Mouse (Mus musculus) limb, embryonic 14.5 days (tissue): ENCODE data around the gene Proser2. TPM values are rescaled to one million over a fixed set of nuclear protein-coding genes. Genes with fewer than 3 reads are reported as not detected.

Experiments used
- ATAC-seq: fragments of 200-750 bp; cut with Nextera tagmentation; 2 replicates; pipeline ENCODE4 v1.8.0; 2017; ENCODE audit warnings: low read depth, moderate number of reproducible peaks, moderate TSS enrichment; ENCODE audit not compliant: low FRiP score
- DNase-seq: peaks from one replicate; pipeline ENCODE4 v3.0.0-alpha.2; 2015; ENCODE audit warnings: low spot score
- H3K27ac ChIP-seq: fragments of 300-500 bp; sonication (generic); replicated peaks from 2 replicates; pipeline ENCODE4 v1.5.1; 2014; ENCODE audit warnings: low read depth, mild to moderate bottlenecking, low read length, moderate library complexity, mixed read lengths
- H3K27me3 ChIP-seq: fragments of 300-500 bp; sonication (generic); 2 replicates; pipeline ENCODE4 v1.6.1; 2014; ENCODE audit warnings: low read length, mixed read lengths; ENCODE audit not compliant: control insufficient read depth, insufficient read depth
- H3K36me3 ChIP-seq: fragments of 300-500 bp; sonication (generic); 2 replicates; pipeline ENCODE4 v1.6.1; 2014; ENCODE audit warnings: mild to moderate bottlenecking, low read length, moderate library complexity, mixed read lengths; ENCODE audit not compliant: control insufficient read depth, insufficient read depth
- H3K4me1 ChIP-seq: fragments of 300-500 bp; sonication (generic); 2 replicates; pipeline ENCODE4 v1.6.1; 2014; ENCODE audit warnings: antibody characterized with exemption, low read length, mixed read lengths; ENCODE audit not compliant: control insufficient read depth, insufficient read depth
- H3K4me2 ChIP-seq: fragments of 300-500 bp; sonication (generic); replicated peaks from 2 replicates; pipeline ENCODE4 v1.6.1; 2014; ENCODE audit warnings: low read depth, mild to moderate bottlenecking, low read length, moderate library complexity; ENCODE audit not compliant: severe bottlenecking
- H3K4me3 ChIP-seq: fragments of 300-500 bp; sonication (generic); replicated peaks from 2 replicates; pipeline ENCODE4 v1.5.1; 2014; ENCODE audit warnings: low read length
- H3K9ac ChIP-seq: fragments of 300-500 bp; sonication (generic); 2 replicates; pipeline ENCODE4 v1.6.1; 2014; ENCODE audit warnings: mild to moderate bottlenecking, low read depth, low read length, moderate library complexity; ENCODE audit not compliant: severe bottlenecking
- H3K9me3 ChIP-seq: fragments of 300-500 bp; sonication (generic); 2 replicates; pipeline ENCODE4 v1.6.1; 2016; ENCODE audit warnings: low read length; ENCODE audit not compliant: control insufficient read depth
- POLR2A ChIP-seq: fragments of 200-500 bp; IDR thresholded peaks from 2 replicates; pipeline ENCODE4 v1.8.0; 2012; ENCODE audit warnings: inconsistent platforms, mild to moderate bottlenecking, moderate library complexity, borderline replicate concordance; ENCODE audit not compliant: insufficient read depth, insufficient read length; ENCODE audit errors: extremely low read depth
- WGBS: fragments of 180-500 bp; shearing (Covaris S2); extraction: QIAGEN DNeasy Blood & Tissue Kit; methylation state at CpG from one replicate; pipeline ENCODE4 v1.1.7; 2014; 5-methylcytosine and 5-hydroxymethylcytosine counted together
- polyA plus RNA-seq, 2 experiments: library from polyadenylated mRNA; depleted of rRNA in 1 of 2; stranded (reverse) in 1 of 2; unstranded in 1 of 2; fragments of >200 nt; fragmentation: Nextera tagmentation in 1 of 2; extraction: Ambion mirVana in 1 of 2; gene quantifications; 2 replicates each; pipeline versions ENCODE4 v1.2.1 to v1.2.3; 2012 to 2014

The Proser2 gene
- polyA plus RNA-seq, 2 experiments = 7.6 to 10.5 TPM

DNA sequence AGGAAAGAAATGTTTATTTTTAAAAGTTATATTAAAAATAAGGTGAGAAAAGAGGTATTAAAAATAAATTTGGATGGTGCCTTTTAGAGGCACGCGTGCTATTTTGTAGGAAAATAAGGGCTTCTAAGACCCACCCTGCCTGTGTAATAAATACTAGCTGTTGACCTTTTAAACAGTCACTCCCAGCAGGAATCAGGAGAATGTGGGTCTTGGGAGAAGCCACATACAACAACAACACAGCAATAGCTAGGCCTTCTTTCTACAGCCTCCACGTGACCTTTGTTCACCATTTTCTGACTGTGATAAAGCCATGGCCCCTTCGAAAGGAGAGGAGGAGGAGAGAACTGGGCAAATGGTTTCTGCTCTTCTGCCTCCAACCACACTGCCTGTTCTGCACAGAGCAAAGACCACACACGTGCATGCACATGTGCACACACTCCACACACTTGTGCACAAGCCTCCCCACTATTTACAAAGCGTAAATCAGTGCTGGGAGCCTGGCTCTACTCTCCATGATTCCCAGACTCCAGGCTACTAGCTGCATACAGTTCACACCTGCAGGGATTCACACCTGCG is 57.2 kb downstream of the Proser2 start:
- H3K4me3 ChIP-seq = no peak overlapping the region
- no peak overlapping the region for H3K27ac ChIP-seq
- ATAC-seq (no peak), DNase-seq (no peak)
- H3K27me3 ChIP-seq = no peaks in the 10 kb centered on the region
- no peaks in the 10 kb centered on the region for H3K9me3 ChIP-seq
- no peak for TF ChIP-seq POLR2A
- WGBS = 62% methylated on average over 7 of the region's 7 CpGs
- H3K4me2 ChIP-seq = no peak overlapping the region
- H3K36me3 ChIP-seq = no peaks in the 10 kb centered on the region
- no peak overlapping the region for H3K9ac ChIP-seq
- H3K4me1 ChIP-seq = peaks cover 5% of the 10 kb centered on the region; the same call in 1 of the 2 replicates

DNA sequence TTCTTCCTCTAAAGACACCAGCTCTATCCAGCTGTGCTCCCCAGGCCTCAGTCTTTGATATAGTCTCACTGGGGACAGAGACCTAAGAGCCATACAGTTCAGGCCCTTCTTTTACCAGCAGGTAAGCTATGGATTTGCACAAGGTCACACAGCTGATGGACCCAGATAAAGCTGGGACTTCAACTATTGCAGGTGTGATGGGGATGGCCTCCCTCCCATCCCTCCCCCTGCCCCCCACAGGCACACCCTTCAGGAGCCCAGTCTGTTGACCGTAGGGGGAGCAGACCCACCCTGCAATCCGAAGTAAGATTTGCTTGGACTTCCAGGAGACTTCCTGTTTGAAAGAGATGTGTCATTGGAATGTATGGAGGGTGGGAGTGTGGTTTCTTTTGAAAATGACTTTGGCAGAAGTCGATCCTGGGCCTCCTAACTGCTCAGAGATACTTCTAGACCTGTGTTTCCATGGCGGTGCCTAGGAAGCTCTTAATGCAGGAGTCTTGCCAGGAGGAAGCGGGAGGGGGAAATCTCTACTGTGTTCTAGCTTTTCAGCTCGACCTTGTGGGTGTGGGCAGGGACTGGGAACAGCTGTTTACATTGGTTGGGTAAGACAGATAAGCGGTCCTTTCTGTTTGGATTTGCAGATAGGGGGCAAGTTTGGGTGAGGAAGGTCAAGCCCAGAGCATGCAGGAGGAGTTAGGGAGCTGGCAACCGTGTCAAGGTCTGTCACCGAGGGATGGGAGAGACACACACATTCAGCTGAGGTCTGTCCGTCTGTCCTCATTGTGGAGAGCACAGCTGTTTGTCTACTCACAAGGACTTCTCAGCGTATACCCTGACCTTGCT is 58.2 kb downstream of the Proser2 start:
- no peak for ATAC-seq
- 57% methylated on average over 11 of the region's 11 CpGs for WGBS
- no peak overlapping the region for H3K9ac ChIP-seq
- H3K4me1 ChIP-seq = peaks cover 5% of the 10 kb centered on the region; the same call in 1 of the 2 replicates
- no peaks in the 10 kb centered on the region for H3K36me3 ChIP-seq
- no peak overlapping the region for H3K4me3 ChIP-seq
- no peaks in the 10 kb centered on the region for H3K9me3 ChIP-seq
- no peak overlapping the region for H3K4me2 ChIP-seq
- no peak overlapping the region for H3K27ac ChIP-seq
- no peak for DNase-seq
- no peaks in the 10 kb centered on the region for H3K27me3 ChIP-seq
- no peak for TF ChIP-seq POLR2A

DNA sequence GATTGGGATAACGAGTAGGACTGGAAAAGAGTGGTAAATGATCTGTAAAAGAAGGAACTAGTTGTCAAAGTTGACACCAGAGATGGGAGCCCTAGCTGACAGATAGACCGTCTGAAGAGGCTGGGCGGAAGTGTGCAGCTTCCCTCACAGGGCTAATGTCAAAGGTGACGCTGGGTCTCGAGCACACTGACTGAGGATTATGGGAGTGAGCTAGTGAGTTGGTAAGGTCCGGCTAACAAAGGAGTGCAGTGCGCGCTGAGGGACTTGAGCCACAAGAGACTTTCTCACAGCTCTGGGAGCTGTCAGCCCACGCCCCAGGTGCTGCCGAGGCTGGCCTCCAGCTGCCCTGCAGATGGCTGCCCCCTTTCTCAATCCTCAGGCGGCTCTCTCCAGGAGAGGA is 59.1 kb downstream of the Proser2 start:
- H3K9ac ChIP-seq = no peak overlapping the region
- H3K27me3 ChIP-seq = no peaks in the 10 kb centered on the region
- WGBS = 34% methylated on average over 11 of the region's 11 CpGs
- DNase-seq (no peak), ATAC-seq (no peak)
- no peaks in the 10 kb centered on the region for H3K9me3 ChIP-seq
- H3K4me2 ChIP-seq = no peak overlapping the region
- H3K4me1 ChIP-seq = peaks cover 5% of the 10 kb centered on the region; the same call in 1 of the 2 replicates
- H3K27ac ChIP-seq = no peak overlapping the region
- no peak overlapping the region for H3K4me3 ChIP-seq
- no peaks in the 10 kb centered on the region for H3K36me3 ChIP-seq
- no peak for TF ChIP-seq POLR2A

DNA sequence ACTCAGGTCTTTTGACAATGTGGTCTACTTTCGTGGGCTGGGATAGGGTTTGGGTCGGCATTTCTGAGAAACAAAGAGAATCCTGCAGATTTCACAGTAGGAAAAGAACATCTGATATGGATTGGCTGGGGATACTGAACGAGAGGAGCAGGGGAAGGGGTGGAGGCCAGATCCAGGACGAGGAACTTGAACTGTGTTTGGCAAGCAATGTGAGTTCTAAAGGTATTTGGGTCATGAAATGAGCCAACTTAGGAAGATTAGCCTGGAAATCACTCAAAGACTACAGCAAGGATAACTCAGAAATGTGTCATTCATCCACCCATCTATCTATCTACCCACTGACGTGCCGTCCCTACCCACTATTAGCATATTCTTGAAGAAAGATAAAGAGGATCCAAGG is 62.7 kb downstream of the Proser2 start:
- DNase-seq (no peak), ATAC-seq (no peak)
- H3K4me2 ChIP-seq = no peak overlapping the region
- H3K27ac ChIP-seq = no peak overlapping the region
- no peaks in the 10 kb centered on the region for H3K27me3 ChIP-seq
- TF ChIP-seq POLR2A = no peak
- WGBS = 87% methylated on average over 6 of the region's 6 CpGs
- no peaks in the 10 kb centered on the region for H3K4me1 ChIP-seq
- no peaks in the 10 kb centered on the region for H3K36me3 ChIP-seq
- no peak overlapping the region for H3K4me3 ChIP-seq
- H3K9me3 ChIP-seq = no peaks in the 10 kb centered on the region
- H3K9ac ChIP-seq = no peak overlapping the region

GRCm38 (mm10) chr2:6060071-6060804 is 69.8 kb downstream of the Proser2 start:
- H3K4me1 ChIP-seq = no peaks in the 10 kb centered on the region
- H3K27ac ChIP-seq = no peak overlapping the region
- no peaks in the 10 kb centered on the region for H3K9me3 ChIP-seq
- DNase-seq (no peak), ATAC-seq (no peak)
- H3K4me3 ChIP-seq = no peak overlapping the region
- WGBS = 78% methylated on average over 9 of the region's 10 CpGs
- no peak overlapping the region for H3K9ac ChIP-seq
- H3K36me3 ChIP-seq = peaks cover 20% of the 10 kb centered on the region
- H3K4me2 ChIP-seq = no peak overlapping the region
- no peak for TF ChIP-seq POLR2A
- H3K27me3 ChIP-seq = no peaks in the 10 kb centered on the region
